Mouse (Mus musculus): ENCODE measurements around the gene Ackr3.

Ackr3 gene

GRCm38 (mm10) chr1:90206684-90207083, 2.9 kb downstream of the Ackr3 start:
- no peak for DNase-seq

GRCm38 (mm10) chr1:90207279-90207678, 3.5 kb downstream of the Ackr3 start:
- no peak for DNase-seq

- no peak for DNase-seq
These were observed 4.1 kb downstream of the Ackr3 start for GRCm38 (mm10) chr1:90207739-90208502.

GRCm38 (mm10) chr1:90208503-90208860, 4.7 kb downstream of the Ackr3 start:
- no peak for DNase-seq

- no peak for DNase-seq
These were observed 5.3 kb downstream of the Ackr3 start for GRCm38 (mm10) chr1:90209069-90209468.

- no peak for DNase-seq
These were observed 6.0 kb downstream of the Ackr3 start for GRCm38 (mm10) chr1:90209741-90210140.

- DNase-seq: no peak
These were observed 6.6 kb downstream of the Ackr3 start for GRCm38 (mm10) chr1:90210346-90210745.

- no peak for DNase-seq
These were observed 7.0 kb downstream of the Ackr3 start for GRCm38 (mm10) chr1:90210761-90211160.

- DNase-seq: no peak
These were observed 8.6 kb downstream of the Ackr3 start for GRCm38 (mm10) chr1:90212376-90212775.

- DNase-seq: no peak
These were observed 9.1 kb downstream of the Ackr3 start for GRCm38 (mm10) chr1:90212901-90213300.

GRCm38 (mm10) chr1:90214021-90214420, 10.2 kb downstream of the Ackr3 start:
- no peak for DNase-seq

GRCm38 (mm10) chr1:90214926-90215325, 11.1 kb downstream of the Ackr3 start:
- no peak for DNase-seq

- no peak for DNase-seq
These were observed 12.1 kb downstream of the Ackr3 start for GRCm38 (mm10) chr1:90215881-90216280.

- no peak for DNase-seq
These were observed 12.6 kb downstream of the Ackr3 start for GRCm38 (mm10) chr1:90216395-90216794.

- peak; percentile 66 for DNase-seq
These were observed 16.5 kb downstream of the Ackr3 start for GRCm38 (mm10) chr1:90220280-90220679.

GRCm38 (mm10) chr1:90220844-90221243, 17.1 kb downstream of the Ackr3 start:
- DNase-seq: no peak

- peak; percentile 84 for DNase-seq
These were observed 18.1 kb downstream of the Ackr3 start for GRCm38 (mm10) chr1:90221811-90222361.

- no peak for DNase-seq
These were observed 18.7 kb downstream of the Ackr3 start for GRCm38 (mm10) chr1:90222427-90222901.

GRCm38 (mm10) chr1:90223006-90223405, 19.2 kb downstream of the Ackr3 start:
- DNase-seq: no peak

- no peak for DNase-seq
These were observed 21.9 kb downstream of the Ackr3 start for GRCm38 (mm10) chr1:90225603-90226254.

GRCm38 (mm10) chr1:90227684-90228322, 24.0 kb downstream of the Ackr3 start:
- peak; percentile 82 for DNase-seq

- peak; percentile 60 for DNase-seq
These were observed 24.5 kb downstream of the Ackr3 start for GRCm38 (mm10) chr1:90228323-90228697.

- no peak for DNase-seq
These were observed 26.8 kb downstream of the Ackr3 start for GRCm38 (mm10) chr1:90230611-90231010.

Measured in retina, postnatal 1 day (tissue).